Mouse (Mus musculus): Measurements from ENCODE around the gene Ptpn18.

GRCm38 (mm10) chr1:34464310-34464817 is 4.8 kb downstream of the Ptpn18 start:
- TF ChIP-seq POLR2A (IDR thresholded peaks at IDR 0.05; ENCODE audit: borderline replicate concordance, control insufficient read depth, low read depth, low read length): no peak
- no peak for TF ChIP-seq CTCF (IDR thresholded peaks at IDR 0.05; ENCODE audit: control insufficient read depth, insufficient read depth, low read length)
